Mouse (Mus musculus) myocyte (in vitro differentiated cells): ENCODE results near the gene Hells.

ENCODE experiments used
- MAX ChIP-seq: IDR thresholded peaks from one replicate; pipeline ENCODE4 v1.6.1; 2011; ENCODE audit warnings: low read depth, mild to moderate bottlenecking, control low read depth
- MYOD1 ChIP-seq, 3 experiments: IDR thresholded peaks; one replicate each; pipeline ENCODE4 v1.6.1; 2011; ENCODE audit warnings: control low read depth in 2 of 3, low read depth in 2 of 3, mild to moderate bottlenecking in 2 of 3, moderate library complexity in 1 of 3; ENCODE audit not compliant: insufficient read length in 2 of 3, control insufficient read depth in 1 of 3
- POLR2A ChIP-seq: IDR thresholded peaks from one replicate; pipeline ENCODE4 v1.6.1; 2011; ENCODE audit warnings: low read depth, mild to moderate bottlenecking, control low read depth, moderate library complexity; ENCODE audit not compliant: insufficient read length
- TCF12 ChIP-seq: IDR thresholded peaks from one replicate; pipeline ENCODE4 v1.6.1; 2011; ENCODE audit warnings: mild to moderate bottlenecking, control low read depth; ENCODE audit not compliant: poor library complexity, insufficient read depth, severe bottlenecking
- TCF3 ChIP-seq: IDR thresholded peaks from one replicate; pipeline ENCODE4 v1.6.1; 2011; ENCODE audit warnings: low read depth, control low read depth; ENCODE audit not compliant: insufficient read length
- USF1 ChIP-seq: IDR thresholded peaks from one replicate; pipeline ENCODE4 v1.6.1; 2011; ENCODE audit warnings: low read depth, mild to moderate bottlenecking, control low read depth, moderate library complexity

- TF ChIP-seq USF1 (no peak), POLR2A (no peak), MYOD1 (IDR thresholded peaks at IDR 0.05; ENCODE audit: control insufficient read depth in 1 of 3, insufficient read length in 2 of 3, low read depth in 2 of 3) (no peak), TCF3 (no peak), MAX (no peak), TCF12 (no peak)
These were observed 67.5 kb downstream of the Hells start for GRCm38 (mm10) chr19:38998248-38998647.
